Mouse (Mus musculus): ENCODE data around the gene Fbxw4. TPM values are rescaled to one million over a fixed set of nuclear protein-coding genes. Genes with fewer than 3 reads are reported as not detected.
A peak's percentile ranks its signal among the peaks of the same experiment; 100 is the strongest.

The Fbxw4 gene
- polyA plus RNA-seq, 1 experiment from 2014 or later = 2.3 TPM

DNA sequence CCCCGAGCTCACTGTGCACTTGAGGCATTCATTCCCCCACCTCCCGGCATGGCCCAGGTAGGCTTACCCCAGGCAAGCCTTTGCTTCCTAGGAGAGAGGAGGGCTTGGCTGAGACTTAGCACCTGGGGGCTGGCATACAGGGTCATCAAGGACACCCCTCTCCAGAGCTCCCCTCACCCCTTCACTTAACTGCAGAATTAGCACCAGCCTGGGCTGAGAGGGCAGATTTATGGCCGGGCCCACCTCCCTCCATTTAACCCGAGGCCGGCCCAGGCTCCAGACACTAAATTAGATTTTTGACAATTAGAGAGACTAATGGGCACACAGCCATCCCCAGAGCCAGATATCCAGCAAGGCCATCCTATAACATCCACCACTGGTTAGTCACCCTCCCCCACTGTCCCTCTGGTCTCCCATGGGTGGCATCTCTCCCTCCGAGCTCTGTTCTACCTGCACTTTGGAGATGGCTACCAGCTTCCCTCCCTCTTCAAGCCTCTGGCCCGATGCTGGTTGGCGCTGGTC is 124.8 kb downstream of the Fbxw4 start:
- Histone ChIP-seq H3K9ac (no peak overlapping the region), H3K4me2 (no peak overlapping the region), H3K27me3 (peaks cover under 1% of the 10 kb centered on the region), H3K4me3 (replicated peaks) (no peak overlapping the region), H3K9me3 (replicated peaks) (no peaks in the 10 kb centered on the region), H3K27ac (no peak overlapping the region), H3K4me1 (replicated peaks) (peaks cover 41% of the 10 kb centered on the region), H3K36me3 (peaks cover 8% of the 10 kb centered on the region)
- WGBS (ENCODE audit: insufficient replicate concordance) = 80% methylated on average over 8 of the region's 8 CpGs
- DNase-seq = no peak
- ATAC-seq (ENCODE audit: low read depth) = no peak

DNA sequence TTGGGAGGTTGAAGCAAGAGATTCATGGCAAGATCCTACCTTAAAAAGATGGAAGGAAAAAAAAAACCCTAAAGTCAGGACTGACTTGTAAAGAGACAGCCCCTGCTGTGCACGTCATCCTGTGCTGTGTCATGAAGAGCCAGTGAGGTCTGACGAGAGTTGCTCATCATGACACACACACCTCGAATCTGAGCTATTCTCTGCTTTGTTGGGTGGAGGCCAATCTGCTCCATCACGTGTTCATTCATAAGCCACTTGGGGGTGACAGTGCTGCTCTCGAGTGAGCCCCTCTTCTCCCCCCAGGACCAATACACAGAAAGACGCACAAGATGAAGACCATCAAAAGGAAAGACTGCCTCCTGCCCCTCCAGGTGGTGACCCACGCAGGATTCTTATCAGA is 126.5 kb downstream of the Fbxw4 start:
- no peak overlapping the region for H3K4me2 ChIP-seq
- WGBS (ENCODE audit: insufficient replicate concordance) = 57% methylated on average over 7 of the region's 7 CpGs
- H3K27me3 ChIP-seq = no peaks in the 10 kb centered on the region
- H3K27ac ChIP-seq = no peak overlapping the region
- H3K4me1 ChIP-seq (replicated peaks) = peaks cover 44% of the 10 kb centered on the region
- DNase-seq (no peak), ATAC-seq (ENCODE audit: low read depth) (no peak)
- H3K4me3 ChIP-seq (replicated peaks) = no peak overlapping the region
- no peak overlapping the region for H3K9ac ChIP-seq
- no peaks in the 10 kb centered on the region for H3K9me3 ChIP-seq (replicated peaks)
- peaks cover 24% of the 10 kb centered on the region for H3K36me3 ChIP-seq

DNA sequence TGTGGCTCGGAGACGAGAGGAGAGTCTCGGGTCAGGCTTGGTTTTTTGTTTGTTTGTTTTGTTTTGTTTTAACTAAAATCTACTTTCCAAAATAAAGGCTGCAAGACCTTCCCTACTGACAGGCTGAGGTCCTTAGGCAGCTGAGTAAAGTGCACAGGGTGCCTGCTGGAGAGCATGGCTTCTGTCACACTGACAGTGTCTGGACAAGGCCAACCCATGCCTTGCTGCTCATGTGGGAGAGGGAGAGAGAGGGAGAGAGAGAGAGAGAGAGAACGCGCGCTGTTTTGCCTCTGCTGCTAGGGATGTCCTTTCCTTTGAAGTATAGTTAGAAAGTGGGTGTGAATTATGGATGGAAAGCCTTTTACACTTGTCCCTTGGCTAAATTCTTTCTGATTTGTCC is 128.6 kb downstream of the Fbxw4 start:
- peaks cover 45% of the 10 kb centered on the region for H3K36me3 ChIP-seq
- peaks cover 54% of the 10 kb centered on the region for H3K4me1 ChIP-seq (replicated peaks)
- H3K9me3 ChIP-seq (replicated peaks) = no peaks in the 10 kb centered on the region
- 85% methylated on average over 6 of the region's 6 CpGs for WGBS (ENCODE audit: insufficient replicate concordance)
- no peak overlapping the region for H3K27ac ChIP-seq
- ATAC-seq (ENCODE audit: low read depth) = no peak
- DNase-seq = no peak
- no peak overlapping the region for H3K4me3 ChIP-seq (replicated peaks)
- H3K27me3 ChIP-seq = no peaks in the 10 kb centered on the region
- no peak overlapping the region for H3K4me2 ChIP-seq
- no peak overlapping the region for H3K9ac ChIP-seq

DNA sequence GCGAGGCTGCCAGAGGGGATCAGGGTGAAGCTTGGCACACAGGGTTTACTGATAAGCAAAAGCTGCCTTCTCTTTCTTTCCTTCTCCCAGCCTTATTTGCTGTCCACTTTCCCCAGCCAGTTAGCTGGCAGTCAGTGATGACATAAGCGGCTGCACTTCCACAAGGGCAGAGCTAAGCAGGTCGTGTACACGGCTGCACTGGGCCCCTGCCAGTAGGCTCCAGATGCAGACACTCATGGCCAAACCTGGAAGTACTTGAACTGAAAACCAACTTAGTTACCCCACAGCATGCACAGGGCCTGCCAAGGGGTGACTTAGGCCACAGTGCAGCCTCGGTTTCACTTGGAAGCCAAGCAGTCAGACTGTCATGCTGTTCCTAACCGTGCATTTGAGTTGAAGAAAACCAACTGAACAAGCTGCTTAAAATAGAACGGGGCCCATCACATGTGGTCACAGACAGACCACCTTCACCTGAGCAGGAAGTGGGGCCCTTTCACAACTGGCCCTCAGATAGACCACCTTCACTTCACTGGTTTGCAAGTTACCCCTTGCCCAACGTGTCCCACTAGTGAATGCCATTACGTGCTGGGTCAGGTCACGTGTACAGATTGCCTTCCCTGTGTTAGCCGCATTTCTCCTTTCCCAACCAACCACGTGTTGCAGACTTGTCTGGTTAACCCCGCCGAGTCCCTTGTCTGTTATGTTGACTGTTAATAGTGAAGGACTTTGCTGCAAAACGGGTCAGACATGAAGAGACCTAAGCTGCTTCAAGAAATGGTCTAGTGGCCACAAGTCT is 129.7 kb downstream of the Fbxw4 start:
- no peak for DNase-seq

DNA sequence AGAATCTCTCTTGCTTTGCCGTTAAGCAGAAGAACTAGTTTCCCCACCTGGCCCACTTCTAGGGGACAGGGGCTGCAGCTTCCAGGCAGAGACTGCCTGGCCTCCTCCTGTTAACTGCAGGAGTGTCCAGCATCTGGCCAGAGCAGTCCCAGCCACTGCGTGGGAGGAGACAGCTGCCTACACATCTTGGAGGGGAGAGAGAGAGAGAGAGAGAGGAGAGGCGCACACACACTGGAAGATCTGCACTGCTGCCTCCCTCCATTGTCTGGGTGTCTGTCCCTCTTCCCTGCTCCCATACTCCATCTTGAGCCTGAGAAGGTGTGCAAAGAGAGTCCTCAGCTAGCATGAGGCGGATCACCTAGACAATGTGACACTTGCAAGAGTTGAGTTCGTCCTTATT is 130.8 kb downstream of the Fbxw4 start:
- no peak overlapping the region for H3K9ac ChIP-seq
- H3K4me3 ChIP-seq (replicated peaks) = no peak overlapping the region
- H3K4me1 ChIP-seq (replicated peaks) = peaks cover 49% of the 10 kb centered on the region
- H3K27me3 ChIP-seq = no peaks in the 10 kb centered on the region
- H3K36me3 ChIP-seq = peaks cover 60% of the 10 kb centered on the region
- DNase-seq = no peak
- ATAC-seq (ENCODE audit: low read depth) = no peak
- WGBS (ENCODE audit: insufficient replicate concordance) = 66% methylated on average over 5 of the region's 5 CpGs
- H3K9me3 ChIP-seq (replicated peaks) = no peaks in the 10 kb centered on the region
- H3K4me2 ChIP-seq = no peak overlapping the region
- H3K27ac ChIP-seq = no peak overlapping the region; the same call in 1 of the 2 replicates

More for the DNA sequence above, 129.7 kb downstream of the Fbxw4 start:
- ATAC-seq (ENCODE audit: low read depth) = peak; percentile 21; the same call in 1 of the 2 replicates
- 47% methylated on average over 15 of the region's 15 CpGs for WGBS (ENCODE audit: insufficient replicate concordance)
- H3K4me1 ChIP-seq (replicated peaks) = peaks cover 55% of the 10 kb centered on the region
- H3K36me3 ChIP-seq = peaks cover 49% of the 10 kb centered on the region
- no peaks in the 10 kb centered on the region for H3K9me3 ChIP-seq (replicated peaks)
- H3K4me3 ChIP-seq (replicated peaks) = no peak overlapping the region
- H3K9ac ChIP-seq = no peak overlapping the region
- H3K4me2 ChIP-seq = no peak overlapping the region
- H3K27me3 ChIP-seq = no peaks in the 10 kb centered on the region
- H3K27ac ChIP-seq = peak overlapping the region; percentile 14; the same call in 1 of the 2 replicates

Other genes starting within 250 kb of the Fbxw4 start
- 6.7 and 7.1 TPM in 2 replicates for gene Poll, start 99.8 kb downstream of the Fbxw4 start, polyA plus RNA-seq (2015; fragmentation: Nextera tagmentation; extraction: Ambion mirVana)
- gene Gm17018, start 99.7 kb downstream of the Fbxw4 start, polyA plus RNA-seq (2015; fragmentation: Nextera tagmentation; extraction: Ambion mirVana) = 19.9 and 21.5 TPM in 2 replicates
- gene Fgf8, start 82.6 kb upstream of the Fbxw4 start, polyA plus RNA-seq (2015; fragmentation: Nextera tagmentation; extraction: Ambion mirVana) = not detected in 2 replicates
- 13.9 and 15.4 TPM in 2 replicates for gene Npm3, start 89.3 kb upstream of the Fbxw4 start, polyA plus RNA-seq (2015; fragmentation: Nextera tagmentation; extraction: Ambion mirVana)
- gene Mgea5, start 123.5 kb upstream of the Fbxw4 start, polyA plus RNA-seq (2015; fragmentation: Nextera tagmentation; extraction: Ambion mirVana) = 17.7 and 19.1 TPM in 2 replicates
- gene Kcnip2, start 155.7 kb upstream of the Fbxw4 start, polyA plus RNA-seq (2015; fragmentation: Nextera tagmentation; extraction: Ambion mirVana) = 1.3 and 1.6 TPM in 2 replicates